Mouse (Mus musculus) heart, postnatal 0 days (tissue): ENCODE measurements around the gene Slc39a7.

Experiments used
- CTCF ChIP-seq: IDR thresholded peaks from 2 replicates; pipeline ENCODE4 v1.5.1; 2016; ENCODE audit warnings: antibody characterized with exemption, control low read depth, low read depth
- EP300 ChIP-seq: IDR thresholded peaks from 2 replicates; pipeline ENCODE4 v1.6.1; 2016; ENCODE audit warnings: antibody characterized with exemption, low read depth

- no peak for TF ChIP-seq CTCF
- TF ChIP-seq EP300, result no peak
Observed at GRCm38 (mm10) chr17:34013436-34013835, 18.0 kb downstream of the Slc39a7 start.
